Mouse (Mus musculus): ENCODE data around the gene Pkp1. TPM values are rescaled to one million over a fixed set of nuclear protein-coding genes. Genes with fewer than 3 reads are reported as not detected.

Gene Pkp1
- total and polyA plus RNA-seq, 3 experiments: not detected

DNA sequence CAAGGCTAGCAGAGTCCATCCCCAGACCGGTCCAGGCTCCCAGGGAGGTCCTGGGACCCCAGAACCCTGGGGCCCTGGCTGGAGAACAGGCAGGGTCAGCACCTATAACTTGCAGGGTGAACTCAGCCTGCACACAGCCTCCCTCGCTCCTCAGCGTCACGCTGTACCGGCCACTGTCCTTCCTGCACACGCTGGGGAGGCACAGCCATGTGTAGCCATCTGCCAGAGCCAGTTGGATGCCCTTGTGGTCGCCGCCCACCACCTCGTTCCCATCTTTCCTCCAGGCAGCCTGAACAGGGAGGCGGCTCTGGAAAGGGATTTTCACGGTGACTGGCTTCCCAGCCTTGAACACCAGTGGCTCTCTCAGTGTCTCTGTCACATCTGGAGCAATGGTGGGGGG lies 45.6 kb upstream of the Pkp1 start:
- no peak for TF ChIP-seq MYC (IDR thresholded peaks at IDR 0.05; ENCODE audit: low read depth, low read length)
- no peak for TF ChIP-seq MXI1 (IDR thresholded peaks at IDR 0.05; ENCODE audit: low read depth, low read length)
- no peak for TF ChIP-seq EP300 (IDR thresholded peaks at IDR 0.05; ENCODE audit: low read depth in 1 of 2, low read length in 2 of 2)
- TF ChIP-seq SIN3A (IDR thresholded peaks at IDR 0.05; ENCODE audit: low read length): no peak
- no peak for TF ChIP-seq TAL1 (IDR thresholded peaks at IDR 0.05; ENCODE audit: low read length)
- no peak for TF ChIP-seq ETS1 (IDR thresholded peaks at IDR 0.05; ENCODE audit: low read depth, low read length)
- TF ChIP-seq RAD21 (IDR thresholded peaks at IDR 0.05; ENCODE audit: low read depth, low read length): no peak
- no peak for TF ChIP-seq GABPA (IDR thresholded peaks at IDR 0.05; ENCODE audit: low read depth, low read length)
- no peak for TF ChIP-seq USF2 (IDR thresholded peaks at IDR 0.05; ENCODE audit: borderline replicate concordance in 1 of 2, insufficient read depth in 1 of 2, low read depth in 1 of 2, low read length in 2 of 2)
- TF ChIP-seq TCF12 (IDR thresholded peaks at IDR 0.05; ENCODE audit: low read depth, low read length): no peak
- no peak for TF ChIP-seq ELF1 (IDR thresholded peaks at IDR 0.05; ENCODE audit: low read depth, low read length)
- Histone ChIP-seq H3K36me3 (ENCODE audit: control insufficient read depth in 1 of 2, insufficient read depth in 2 of 2, low read length in 2 of 2) (no peaks in the 10 kb centered on the region), H3K27me3 (ENCODE audit: control insufficient read depth in 1 of 2, insufficient read depth in 2 of 2, low read length in 2 of 2) (0 out of 4 replicates have a peak, but pooled peaks cover 0 to 4% of the 10 kb centered on the region in 2 experiments), H3K9ac (ENCODE audit: control insufficient read depth, low read depth, low read length, poor library complexity, severe bottlenecking) (no peak overlapping the region), H3K27ac (ENCODE audit: control insufficient read depth, low read depth, low read length) (no peak overlapping the region), H3K4me1 (ENCODE audit: control insufficient read depth in 1 of 2, insufficient read depth in 2 of 2, low read length in 2 of 2) (no peaks in the 10 kb centered on the region), H3K9me3 (replicated peaks; ENCODE audit: insufficient read depth, low read length) (no peaks in the 10 kb centered on the region), H3K79me2 (ENCODE audit: control insufficient read depth, insufficient read depth, low read length, poor library complexity) (no peaks in the 10 kb centered on the region), H3K4me3 (ENCODE audit: control insufficient read depth in 1 of 2, insufficient read depth in 1 of 2, low read depth in 2 of 2, low read length in 2 of 2) (no peak overlapping the region)
- no peak for DNase-seq (ENCODE audit: low read depth, low spot score)

DNA sequence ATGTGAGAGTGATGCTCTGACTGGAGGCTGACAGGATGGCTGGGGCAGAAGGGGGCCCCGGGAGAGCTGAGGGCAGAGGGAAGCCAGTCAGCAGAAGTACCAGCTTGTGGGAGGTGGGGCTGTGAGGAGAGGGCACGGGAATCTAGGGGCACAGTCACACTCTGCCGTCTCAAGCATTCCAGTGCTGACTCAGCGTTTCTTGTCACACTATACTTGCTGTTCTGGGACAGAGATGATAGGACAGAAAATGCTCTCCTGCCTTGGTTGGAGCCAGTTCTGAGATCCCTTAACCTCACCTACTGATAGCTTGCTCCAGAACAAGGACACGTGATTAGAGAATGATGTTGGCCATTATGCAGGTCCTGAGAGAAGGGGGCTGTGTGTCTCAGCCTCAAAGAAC lies 44.2 kb upstream of the Pkp1 start:
- H3K4me1 ChIP-seq (ENCODE audit: control insufficient read depth in 1 of 2, insufficient read depth in 2 of 2, low read length in 2 of 2): no peaks in the 10 kb centered on the region
- no peaks in the 10 kb centered on the region for H3K9me3 ChIP-seq (replicated peaks; ENCODE audit: insufficient read depth, low read length)
- no peak overlapping the region for H3K9ac ChIP-seq (ENCODE audit: control insufficient read depth, low read depth, low read length, poor library complexity, severe bottlenecking)
- H3K79me2 ChIP-seq (ENCODE audit: control insufficient read depth, insufficient read depth, low read length, poor library complexity): no peaks in the 10 kb centered on the region
- H3K27me3 ChIP-seq (ENCODE audit: control insufficient read depth in 1 of 2, insufficient read depth in 2 of 2, low read length in 2 of 2): 0 out of 4 replicates have a peak, but pooled peaks cover 0 to 3% of the 10 kb centered on the region in 2 experiments
- H3K36me3 ChIP-seq (ENCODE audit: control insufficient read depth in 1 of 2, insufficient read depth in 2 of 2, low read length in 2 of 2): no peaks in the 10 kb centered on the region
- TF ChIP-seq ZNF384 (IDR thresholded peaks at IDR 0.05; ENCODE audit: low read depth, low read length): no peak
- TF ChIP-seq POLR2AphosphoS5 (IDR thresholded peaks at IDR 0.05; ENCODE audit: borderline replicate concordance, low read depth, low read length): no peak
- peak; percentile 40 for TF ChIP-seq MAFK (IDR thresholded peaks at IDR 0.05; ENCODE audit: borderline replicate concordance, low read depth, low read length)
- no peak for TF ChIP-seq SMC3 (IDR thresholded peaks at IDR 0.05; ENCODE audit: low read depth, low read length)
- TF ChIP-seq GATA1 (IDR thresholded peaks at IDR 0.05; ENCODE audit: low read depth, low read length): no peak
- DNase-seq (ENCODE audit: low read depth, low spot score): no peak
- H3K27ac ChIP-seq (ENCODE audit: control insufficient read depth, low read depth, low read length): no peak overlapping the region
- no peak overlapping the region for H3K4me3 ChIP-seq (ENCODE audit: control insufficient read depth in 1 of 2, insufficient read depth in 1 of 2, low read depth in 2 of 2, low read length in 2 of 2)
